Mouse (Mus musculus) midbrain, postnatal 0 days (tissue): ENCODE measurements around the gene Gm8011. TPM values are rescaled to one million over a fixed set of nuclear protein-coding genes. Genes with fewer than 3 reads are reported as not detected.
"Not testable (repeated sequence)": the region's sequence is repeated elsewhere in the genome, so short reads cannot be mapped to it uniquely, and the experiment has no call there.

ENCODE experiments used
- ATAC-seq: fragments of 200-750 bp; cut with Nextera tagmentation; 2 replicates; pipeline ENCODE4 v1.8.0; 2017; ENCODE audit warnings: moderate number of reproducible peaks, mild to moderate bottlenecking, moderate TSS enrichment, moderate library complexity; ENCODE audit not compliant: low FRiP score
- DNase-seq: peaks from one replicate; pipeline ENCODE4 v3.0.0-alpha.2; 2015; ENCODE audit warnings: low spot score
- H3K27ac ChIP-seq: fragments of 300-500 bp; sonication (generic); 2 replicates; pipeline ENCODE4 v1.5.1; 2014; ENCODE audit warnings: low read depth, mild to moderate bottlenecking, low read length, mixed read lengths
- H3K27me3 ChIP-seq: fragments of 300-500 bp; sonication (generic); 2 replicates; pipeline ENCODE4 v1.6.1; 2014; ENCODE audit warnings: low read length, control low read depth, mixed read lengths; ENCODE audit not compliant: insufficient read depth
- H3K36me3 ChIP-seq: fragments of 300-500 bp; sonication (generic); 2 replicates; pipeline ENCODE4 v1.6.1; 2014; ENCODE audit warnings: low read length, control low read depth, mixed read lengths; ENCODE audit not compliant: insufficient read depth
- H3K4me1 ChIP-seq: fragments of 300-500 bp; sonication (generic); 2 replicates; pipeline ENCODE4 v1.6.1; 2014; ENCODE audit warnings: mild to moderate bottlenecking, control low read depth, antibody characterized with exemption, low read length, mixed read lengths; ENCODE audit not compliant: insufficient read depth
- H3K4me2 ChIP-seq: fragments of 300-500 bp; sonication (generic); 2 replicates; pipeline ENCODE4 v1.6.1; 2014; ENCODE audit warnings: low read depth, mild to moderate bottlenecking, low read length, mixed read lengths; ENCODE audit not compliant: poor library complexity, severe bottlenecking
- H3K4me3 ChIP-seq: fragments of 300-500 bp; sonication (generic); 2 replicates; pipeline ENCODE4 v1.5.1; 2014; ENCODE audit warnings: low read depth, mild to moderate bottlenecking, low read length, moderate library complexity
- H3K9ac ChIP-seq: fragments of 300-500 bp; sonication (generic); replicated peaks from 2 replicates; pipeline ENCODE4 v1.6.1; 2014; ENCODE audit warnings: mild to moderate bottlenecking, low read length, moderate library complexity, mixed read lengths; ENCODE audit not compliant: poor library complexity, severe bottlenecking
- H3K9me3 ChIP-seq: fragments of 300-500 bp; sonication (generic); 2 replicates; pipeline ENCODE4 v1.6.1; 2016; ENCODE audit warnings: low read length, control low read depth
- WGBS: fragments of 180-500 bp; shearing (Covaris S2); extraction: QIAGEN DNeasy Blood & Tissue Kit; methylation state at CpG from one replicate; pipeline ENCODE4 v1.1.7; 2014; 5-methylcytosine and 5-hydroxymethylcytosine counted together
- polyA plus RNA-seq: library from polyadenylated mRNA; unstranded; fragments of >200 nt; fragmentation: Nextera tagmentation; extraction: Ambion mirVana; gene quantifications from 2 replicates; pipeline ENCODE4 v1.2.1, GENCODE M21; 2015
- total RNA-seq: library from RNA; depleted of rRNA; stranded (reverse); fragments of >200 nt; gene quantifications from 2 replicates; pipeline ENCODE4 v1.2.3, GENCODE M21; 2014; rRNA removed

The Gm8011 gene
- not detected in 2 replicates for total RNA-seq
- not detected in 2 replicates for polyA plus RNA-seq

- not testable (repeated sequence) for H3K4me2 ChIP-seq, H3K4me3 ChIP-seq, H3K9ac ChIP-seq, ATAC-seq, H3K4me1 ChIP-seq, H3K27ac ChIP-seq, H3K27me3 ChIP-seq, DNase-seq, H3K36me3 ChIP-seq, H3K9me3 ChIP-seq
- 54% methylated on average over 2 of the region's 2 CpGs for WGBS
These were observed at the start of gene Gm8011 for GRCm38 (mm10) chr14:42463581-42463980. Gm8011 (plus strand) TSS chr14:42463881.

DNA sequence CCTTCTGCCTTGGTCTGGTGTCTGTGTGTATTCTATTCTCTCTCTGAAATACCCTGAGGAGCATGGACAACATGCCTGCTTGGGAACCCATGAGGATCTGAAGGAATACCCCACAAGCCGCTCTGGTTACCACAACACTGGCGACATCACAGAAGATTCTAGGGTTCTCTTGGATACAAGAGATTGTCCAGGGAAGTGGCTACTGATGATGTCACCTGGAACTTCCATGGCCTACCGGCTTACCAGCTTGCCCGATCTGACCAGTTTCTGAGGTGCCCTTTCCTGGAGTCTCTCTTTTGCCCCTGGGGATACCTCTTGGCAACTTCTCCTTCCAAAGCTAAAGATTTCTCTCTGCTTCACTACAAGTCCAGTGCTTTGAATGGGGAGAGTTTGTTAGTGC, 24.1 kb upstream of the Gm8011 start, which contains the start of gene Gm8005:
Gene Gm8005 (minus strand): TSS at position 101 of the 400 bp plus-strand sequence.
- not testable (repeated sequence) for H3K4me2 ChIP-seq, H3K4me1 ChIP-seq, H3K9me3 ChIP-seq, ATAC-seq, H3K27me3 ChIP-seq, H3K36me3 ChIP-seq, DNase-seq, H3K4me3 ChIP-seq, H3K9ac ChIP-seq, H3K27ac ChIP-seq
- 91% methylated on average over 2 of the region's 4 CpGs for WGBS

DNA sequence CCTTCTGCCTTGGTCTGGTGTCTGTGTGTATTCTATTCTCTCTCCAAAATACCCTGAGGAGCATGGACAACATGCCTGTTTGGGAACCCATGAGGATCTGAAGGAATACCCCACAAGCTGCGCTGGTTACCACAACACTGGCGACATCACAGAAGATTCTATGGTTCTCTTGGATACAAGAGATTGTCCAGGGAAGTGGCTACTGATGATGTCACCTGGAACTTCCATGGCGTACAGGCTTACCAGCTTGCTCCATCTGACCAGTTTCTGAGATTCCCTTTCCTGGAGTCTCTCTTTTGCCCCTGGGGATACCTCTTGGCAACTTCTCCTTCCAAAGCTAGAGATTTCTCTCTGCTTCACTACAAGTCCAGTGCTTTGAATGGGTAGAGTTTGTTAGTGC, 38.6 kb downstream of the Gm8011 start, which contains the start of gene Gm8020:
Gene Gm8020 (minus strand): TSS at position 101 of the 400 bp plus-strand sequence.
- not testable (repeated sequence) for H3K27me3 ChIP-seq, H3K36me3 ChIP-seq, H3K4me1 ChIP-seq, H3K9ac ChIP-seq, ATAC-seq, H3K27ac ChIP-seq, H3K4me3 ChIP-seq, DNase-seq, H3K9me3 ChIP-seq, H3K4me2 ChIP-seq
- WGBS = 90% methylated on average over 2 of the region's 3 CpGs

Other genes starting within 250 kb of the Gm8011 start
- gene Gm17026, start 203.8 kb upstream of the Gm8011 start, total RNA-seq = not detected in 2 replicates
- gene Gm17026, start 203.8 kb upstream of the Gm8011 start, polyA plus RNA-seq = not detected in 2 replicates
- not detected in 2 replicates for gene Gm9611, start 166.5 kb upstream of the Gm8011 start, total RNA-seq
- gene Gm9611, start 166.5 kb upstream of the Gm8011 start, polyA plus RNA-seq = not detected in 2 replicates
- not detected in 2 replicates for gene Gm7995, start 153.7 kb upstream of the Gm8011 start, total RNA-seq
- gene Gm7995, start 153.7 kb upstream of the Gm8011 start, polyA plus RNA-seq = not detected in 2 replicates
- not detected in 2 replicates for gene Gm8005, start 24.2 kb upstream of the Gm8011 start, total RNA-seq
- gene Gm8005, start 24.2 kb upstream of the Gm8011 start, polyA plus RNA-seq = not detected in 2 replicates
- gene Gm8020, start 38.5 kb downstream of the Gm8011 start, total RNA-seq = not detected in 2 replicates
- gene Gm8020, start 38.5 kb downstream of the Gm8011 start, polyA plus RNA-seq = not detected in 2 replicates
- not detected in 2 replicates for gene Gm8024, start 60.4 kb downstream of the Gm8011 start, total RNA-seq
- 0.11 TPM in 1 of 2 replicates, not detected in the other for gene Gm8024, start 60.4 kb downstream of the Gm8011 start, polyA plus RNA-seq
- not detected in 2 replicates for gene Gm17124, start 136.0 kb downstream of the Gm8011 start, total RNA-seq
- not detected in 2 replicates for gene Gm17124, start 136.0 kb downstream of the Gm8011 start, polyA plus RNA-seq
- gene Gm3633, start 178.0 kb downstream of the Gm8011 start, total RNA-seq = not detected in 2 replicates
- not detected in 2 replicates for gene Gm3633, start 178.0 kb downstream of the Gm8011 start, polyA plus RNA-seq
- not detected in 2 replicates for gene Gm10378, start 192.1 kb downstream of the Gm8011 start, total RNA-seq
- gene Gm10378, start 192.1 kb downstream of the Gm8011 start, polyA plus RNA-seq = not detected in 2 replicates